Mouse (Mus musculus): Measurements from ENCODE around the gene Hdac9. TPM values are rescaled to one million over a fixed set of nuclear protein-coding genes. Genes with fewer than 3 reads are reported as not detected.

Gene Hdac9
- total and polyA plus RNA-seq, 3 experiments: 0.55 to 1.4 TPM; not detected in 1

GRCm38 (mm10) chr12:34231621-34232150 is 685.2 kb downstream of the Hdac9 start:
- H3K9me3 ChIP-seq (replicated peaks): peaks cover 9% of the 10 kb centered on the region
- TF ChIP-seq POLR2AphosphoS5 (IDR thresholded peaks at IDR 0.05; ENCODE audit: insufficient replicate concordance, low read depth, low read length): no peak
- no peak for TF ChIP-seq TAL1 (conservative IDR thresholded peaks at IDR 0.05; ENCODE audit: low read depth, low read length)
- no peak for TF ChIP-seq GATA2 (IDR thresholded peaks at IDR 0.05; ENCODE audit: borderline replicate concordance, low read depth, low read length)
- TF ChIP-seq GATA1 (IDR thresholded peaks at IDR 0.05; ENCODE audit: borderline replicate concordance, low read length): no peak
- no peak for TF ChIP-seq CTCF (IDR thresholded peaks at IDR 0.05; ENCODE audit: low read depth, low read length)
- DNase-seq (ENCODE audit: low spot score) (no peak), ATAC-seq (ENCODE audit: extremely low read depth, insufficient number of reproducible peaks, low FRiP score, poor library complexity, severe bottlenecking) (no peak)
- no peaks in the 10 kb centered on the region for H3K4me1 ChIP-seq (ENCODE audit: insufficient read depth, low read depth, low read length)
- no peak overlapping the region for H3K4me3 ChIP-seq (ENCODE audit: low read depth, low read length)
- H3K27me3 ChIP-seq (ENCODE audit: insufficient read depth, low read length): no peaks in the 10 kb centered on the region
- no peaks in the 10 kb centered on the region for H3K36me3 ChIP-seq (replicated peaks)

GRCm38 (mm10) chr12:34224505-34224904 is 692.4 kb downstream of the Hdac9 start:
- Histone ChIP-seq H3K4me1 (ENCODE audit: insufficient read depth, low read depth, low read length) (no peaks in the 10 kb centered on the region), H3K9me3 (replicated peaks) (peaks cover 22% of the 10 kb centered on the region), H3K27me3 (ENCODE audit: insufficient read depth, low read length) (no peaks in the 10 kb centered on the region), H3K36me3 (replicated peaks) (no peaks in the 10 kb centered on the region), H3K4me3 (ENCODE audit: low read depth, low read length) (no peak overlapping the region)
- no peak for ATAC-seq (ENCODE audit: extremely low read depth, insufficient number of reproducible peaks, low FRiP score, poor library complexity, severe bottlenecking)
- no peak for TF ChIP-seq CTCF (IDR thresholded peaks at IDR 0.05; ENCODE audit: low read depth, low read length)
- no peak for TF ChIP-seq POLR2AphosphoS5 (IDR thresholded peaks at IDR 0.05; ENCODE audit: insufficient replicate concordance, low read depth, low read length)
- TF ChIP-seq TAL1 (conservative IDR thresholded peaks at IDR 0.05; ENCODE audit: low read depth, low read length): no peak
- no peak for DNase-seq (ENCODE audit: low spot score)

- H3K36me3 ChIP-seq (replicated peaks): no peaks in the 10 kb centered on the region
- ATAC-seq (ENCODE audit: extremely low read depth, insufficient number of reproducible peaks, low FRiP score, poor library complexity, severe bottlenecking) (no peak), DNase-seq (ENCODE audit: low spot score) (no peak)
- H3K4me1 ChIP-seq (ENCODE audit: insufficient read depth, low read depth, low read length): no peaks in the 10 kb centered on the region
- no peak overlapping the region for H3K4me3 ChIP-seq (ENCODE audit: low read depth, low read length)
- TF ChIP-seq GATA1 (IDR thresholded peaks at IDR 0.05; ENCODE audit: borderline replicate concordance, low read length) (no peak), TAL1 (conservative IDR thresholded peaks at IDR 0.05; ENCODE audit: low read depth, low read length) (no peak), CTCF (IDR thresholded peaks at IDR 0.05; ENCODE audit: low read depth, low read length) (no peak), GATA2 (IDR thresholded peaks at IDR 0.05; ENCODE audit: borderline replicate concordance, low read depth, low read length) (no peak), POLR2AphosphoS5 (IDR thresholded peaks at IDR 0.05; ENCODE audit: insufficient replicate concordance, low read depth, low read length) (no peak)
- H3K27me3 ChIP-seq (ENCODE audit: insufficient read depth, low read length): no peaks in the 10 kb centered on the region
- peaks cover 17% of the 10 kb centered on the region for H3K9me3 ChIP-seq (replicated peaks)
Measured at GRCm38 (mm10) chr12:34221014-34221413, 695.9 kb downstream of the Hdac9 start.

GRCm38 (mm10) chr12:34220051-34220926 is 696.6 kb downstream of the Hdac9 start:
- Histone ChIP-seq H3K27me3 (ENCODE audit: insufficient read depth, low read length) (no peaks in the 10 kb centered on the region), H3K4me3 (ENCODE audit: low read depth, low read length) (no peak overlapping the region), H3K4me1 (ENCODE audit: insufficient read depth, low read depth, low read length) (no peaks in the 10 kb centered on the region), H3K36me3 (replicated peaks) (no peaks in the 10 kb centered on the region), H3K9me3 (replicated peaks) (peaks cover 13% of the 10 kb centered on the region)
- TF ChIP-seq POLR2AphosphoS5 (IDR thresholded peaks at IDR 0.05; ENCODE audit: insufficient replicate concordance, low read depth, low read length): no peak
- TF ChIP-seq CTCF (IDR thresholded peaks at IDR 0.05; ENCODE audit: low read depth, low read length): no peak
- no peak for TF ChIP-seq GATA2 (IDR thresholded peaks at IDR 0.05; ENCODE audit: borderline replicate concordance, low read depth, low read length)
- no peak for TF ChIP-seq GATA1 (IDR thresholded peaks at IDR 0.05; ENCODE audit: borderline replicate concordance, low read length)
- no peak for TF ChIP-seq TAL1 (conservative IDR thresholded peaks at IDR 0.05; ENCODE audit: low read depth, low read length)
- no peak for ATAC-seq (ENCODE audit: extremely low read depth, insufficient number of reproducible peaks, low FRiP score, poor library complexity, severe bottlenecking)
- DNase-seq (ENCODE audit: low spot score): no peak

- no peak for ATAC-seq (ENCODE audit: extremely low read depth, insufficient number of reproducible peaks, low FRiP score, poor library complexity, severe bottlenecking)
- DNase-seq (ENCODE audit: low spot score): no peak
- no peak for TF ChIP-seq GATA1 (IDR thresholded peaks at IDR 0.05; ENCODE audit: borderline replicate concordance, low read length)
- no peak for TF ChIP-seq POLR2AphosphoS5 (IDR thresholded peaks at IDR 0.05; ENCODE audit: insufficient replicate concordance, low read depth, low read length)
- no peak for TF ChIP-seq CTCF (IDR thresholded peaks at IDR 0.05; ENCODE audit: low read depth, low read length)
- TF ChIP-seq TAL1 (conservative IDR thresholded peaks at IDR 0.05; ENCODE audit: low read depth, low read length): no peak
- no peak for TF ChIP-seq GATA2 (IDR thresholded peaks at IDR 0.05; ENCODE audit: borderline replicate concordance, low read depth, low read length)
- peaks cover 10% of the 10 kb centered on the region for H3K9me3 ChIP-seq (replicated peaks)
- H3K4me1 ChIP-seq (ENCODE audit: insufficient read depth, low read depth, low read length): no peaks in the 10 kb centered on the region
- no peaks in the 10 kb centered on the region for H3K27me3 ChIP-seq (ENCODE audit: insufficient read depth, low read length)
- H3K4me3 ChIP-seq (ENCODE audit: low read depth, low read length): no peak overlapping the region
- H3K36me3 ChIP-seq (replicated peaks): no peaks in the 10 kb centered on the region
Measured at GRCm38 (mm10) chr12:34218561-34218960, 698.3 kb downstream of the Hdac9 start.
